Mouse (Mus musculus) stomach, postnatal 0 days (tissue): ENCODE results near the gene Tex9. TPM values are rescaled to one million over a fixed set of nuclear protein-coding genes. Genes with fewer than 3 reads are reported as not detected.

ENCODE experiments used
- ATAC-seq: fragments of 200-750 bp; cut with Nextera tagmentation; 2 replicates; pipeline ENCODE4 v1.8.0; 2017; ENCODE audit not compliant: low FRiP score, low TSS enrichment
- DNase-seq: peaks from one replicate; pipeline ENCODE4 v3.0.0-alpha.2; 2016; ENCODE audit warnings: low spot score
- H3K27ac ChIP-seq: fragments of 300-500 bp; sonication (generic); replicated peaks from 2 replicates; pipeline ENCODE4 v1.5.1; 2014; ENCODE audit warnings: mild to moderate bottlenecking, control low read depth
- H3K27me3 ChIP-seq: fragments of 300-500 bp; sonication (generic); 2 replicates; pipeline ENCODE4 v1.6.1; 2014; ENCODE audit warnings: low read length; ENCODE audit not compliant: control insufficient read depth, insufficient read depth
- H3K36me3 ChIP-seq: fragments of 300-500 bp; sonication (generic); 2 replicates; pipeline ENCODE4 v1.6.1; 2014; ENCODE audit warnings: low read length, mixed read lengths; ENCODE audit not compliant: control insufficient read depth, insufficient read depth
- H3K4me1 ChIP-seq: fragments of 300-500 bp; sonication (generic); replicated peaks from 2 replicates; pipeline ENCODE4 v1.6.1; 2014; ENCODE audit warnings: antibody characterized with exemption; ENCODE audit not compliant: control insufficient read depth, insufficient read depth
- H3K4me2 ChIP-seq: fragments of 300-500 bp; sonication (generic); replicated peaks from 2 replicates; pipeline ENCODE4 v1.6.1; 2014; ENCODE audit warnings: low read depth, mild to moderate bottlenecking, control low read depth, moderate library complexity
- H3K4me3 ChIP-seq: fragments of 300-500 bp; sonication (generic); 2 replicates; pipeline ENCODE4 v1.5.1; 2014; ENCODE audit warnings: low read depth, low read length, control low read depth
- H3K9ac ChIP-seq: fragments of 300-500 bp; sonication (generic); 2 replicates; pipeline ENCODE4 v1.6.1; 2014; ENCODE audit warnings: mild to moderate bottlenecking, low read length, control low read depth, mixed read lengths
- H3K9me3 ChIP-seq: fragments of 300-500 bp; sonication (generic); 2 replicates; pipeline ENCODE4 v1.6.1; 2016; ENCODE audit warnings: low read length; ENCODE audit not compliant: control insufficient read depth
- CTCF ChIP-seq: IDR thresholded peaks from 2 replicates; pipeline ENCODE4 v1.5.1; 2016; ENCODE audit warnings: antibody characterized with exemption, low read depth, mild to moderate bottlenecking, moderate library complexity
- EP300 ChIP-seq: optimal IDR thresholded peaks from 2 replicates; pipeline ENCODE3; 2016; ENCODE audit warnings: antibody characterized with exemption
- WGBS: fragments of 180-500 bp; shearing (Covaris S2); extraction: QIAGEN DNeasy Blood & Tissue Kit; methylation state at CpG from one replicate; pipeline ENCODE4 v1.1.7; 2014; 5-methylcytosine and 5-hydroxymethylcytosine counted together
- polyA plus RNA-seq: library from polyadenylated mRNA; unstranded; fragments of >200 nt; fragmentation: Nextera tagmentation; extraction: Ambion mirVana; gene quantifications from 2 replicates; pipeline ENCODE4 v1.2.1, GENCODE M21; 2015

The Tex9 gene
- polyA plus RNA-seq, 1 experiment from 2014 or later: 10.8 TPM

DNA sequence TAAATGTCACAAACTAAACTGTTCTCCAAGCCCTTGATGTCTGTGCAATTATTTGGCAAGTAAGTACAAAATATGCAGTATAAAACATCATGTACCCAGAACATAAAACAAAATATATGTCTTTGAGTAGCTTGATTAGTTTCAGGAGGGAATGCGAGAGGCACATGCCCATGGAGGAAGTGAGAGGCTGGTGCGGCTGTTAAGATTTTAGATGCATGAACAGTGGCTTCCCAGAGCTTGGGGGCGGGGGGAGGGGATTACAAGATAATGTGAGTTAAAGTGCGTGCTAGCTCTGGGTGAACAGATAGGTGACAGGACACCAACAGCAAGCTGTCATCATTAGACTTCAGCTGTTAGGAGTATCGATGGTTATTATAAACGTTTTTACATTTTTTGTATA lies 40.9 kb downstream of the Tex9 start:
- H3K9me3 ChIP-seq: no peaks in the 10 kb centered on the region
- H3K36me3 ChIP-seq: no peaks in the 10 kb centered on the region
- H3K27ac ChIP-seq: no peak overlapping the region
- no peak for TF ChIP-seq EP300
- TF ChIP-seq CTCF: no peak
- no peak overlapping the region for H3K9ac ChIP-seq
- H3K4me1 ChIP-seq: no peaks in the 10 kb centered on the region
- ATAC-seq (no peak), DNase-seq (no peak)
- no peak overlapping the region for H3K4me3 ChIP-seq
- H3K27me3 ChIP-seq: no peaks in the 10 kb centered on the region
- no peak overlapping the region for H3K4me2 ChIP-seq
- 73% methylated on average over 6 of the region's 6 CpGs for WGBS

DNA sequence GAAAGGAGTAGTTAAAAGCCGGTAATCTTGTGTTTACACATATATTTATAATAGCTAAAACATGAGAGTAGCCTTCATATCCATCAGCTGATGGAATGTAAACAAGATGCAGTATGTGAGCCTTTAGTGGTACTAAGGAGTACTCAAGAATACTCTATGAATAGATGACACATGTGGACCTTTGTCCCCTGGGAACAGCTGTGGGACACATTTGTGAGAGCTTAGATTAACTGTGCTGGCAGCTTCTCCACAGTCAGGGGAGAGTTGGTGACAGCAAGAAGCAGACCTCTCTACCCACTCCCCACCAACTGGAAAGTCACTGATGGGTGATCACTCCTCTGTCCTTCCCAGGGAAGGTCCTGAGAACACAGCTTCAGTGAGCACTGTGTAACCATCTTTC lies 41.6 kb downstream of the Tex9 start:
- no peak for TF ChIP-seq EP300
- TF ChIP-seq CTCF: no peak
- Histone ChIP-seq H3K27me3 (no peaks in the 10 kb centered on the region), H3K36me3 (no peaks in the 10 kb centered on the region), H3K9me3 (no peaks in the 10 kb centered on the region), H3K4me2 (no peak overlapping the region), H3K9ac (no peak overlapping the region), H3K4me3 (no peak overlapping the region), H3K27ac (no peak overlapping the region), H3K4me1 (no peaks in the 10 kb centered on the region)
- no peak for DNase-seq
- WGBS: 39% methylated on average over 1 of the region's 1 CpGs
- ATAC-seq: 0 out of 2 replicates have a peak, but pooled peaks have one; percentile 15

DNA sequence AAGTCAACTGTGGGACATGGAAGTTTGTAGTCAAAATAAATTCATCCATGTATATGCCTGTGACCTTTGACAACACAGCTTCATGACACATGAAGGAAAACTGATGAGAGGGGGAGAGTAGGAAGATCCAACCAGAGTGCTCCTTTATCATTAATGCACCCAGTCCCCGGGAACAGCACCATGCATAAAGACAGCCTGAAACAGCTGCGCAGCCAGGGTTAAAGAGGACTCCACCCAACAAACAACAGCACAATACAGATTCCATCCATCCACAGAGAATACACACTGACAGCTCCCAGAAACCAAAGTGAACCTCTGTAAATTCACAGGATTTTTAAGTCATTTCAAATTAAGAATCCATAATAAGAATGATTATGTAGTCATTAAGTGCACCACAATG lies 42.2 kb downstream of the Tex9 start:
- H3K27me3 ChIP-seq: no peaks in the 10 kb centered on the region
- no peaks in the 10 kb centered on the region for H3K9me3 ChIP-seq
- H3K4me1 ChIP-seq: no peaks in the 10 kb centered on the region
- peak overlapping the region; percentile 48 for H3K4me2 ChIP-seq
- TF ChIP-seq EP300: no peak
- TF ChIP-seq CTCF: no peak
- 50% methylated on average over 2 of the region's 2 CpGs for WGBS
- no peaks in the 10 kb centered on the region for H3K36me3 ChIP-seq
- ATAC-seq (no peak), DNase-seq (no peak)
- H3K27ac ChIP-seq: peak overlapping the region; percentile 58
- H3K4me3 ChIP-seq: peak overlapping the region; percentile 35
- peak overlapping the region; percentile 8; the same call in 1 of the 2 replicates for H3K9ac ChIP-seq

GRCm38 (mm10) chr9:72449367-72449766 lies 42.6 kb downstream of the Tex9 start:
- Histone ChIP-seq H3K4me2 (peak overlapping the region; percentile 48), H3K36me3 (no peaks in the 10 kb centered on the region), H3K9me3 (no peaks in the 10 kb centered on the region), H3K27ac (peak overlapping the region; percentile 58), H3K4me1 (no peaks in the 10 kb centered on the region), H3K27me3 (no peaks in the 10 kb centered on the region), H3K9ac (peak overlapping the region; percentile 8; the same call in 1 of the 2 replicates), H3K4me3 (peak overlapping the region; percentile 35)
- ATAC-seq (peak; percentile 59; the same call in 1 of the 2 replicates), DNase-seq (no peak)
- 55% methylated on average over 7 of the region's 7 CpGs for whole genome bisulfite sequencing
- TF ChIP-seq EP300: no peak
- TF ChIP-seq CTCF: no peak

DNA sequence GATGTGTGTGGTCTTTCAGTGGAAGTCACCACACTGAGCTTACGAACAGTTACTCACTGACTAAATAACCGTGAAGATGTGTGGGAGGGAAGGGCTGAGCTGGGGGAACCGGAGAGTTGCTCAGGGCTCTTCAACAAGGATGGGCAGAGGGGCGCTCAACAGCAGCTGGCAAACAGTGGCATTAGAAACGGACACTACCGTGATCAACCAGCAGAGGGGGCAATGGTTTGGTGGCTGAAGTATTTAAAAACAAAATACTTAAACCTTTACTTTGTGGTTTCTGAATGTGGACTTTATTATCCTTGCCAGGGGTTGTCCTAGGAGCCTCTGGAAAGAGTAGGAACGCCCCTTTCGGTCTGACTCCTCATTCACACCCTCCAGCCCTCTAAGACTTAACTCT lies 44.0 kb downstream of the Tex9 start:
- Histone ChIP-seq H3K9ac (no peak overlapping the region), H3K27me3 (no peaks in the 10 kb centered on the region), H3K9me3 (no peaks in the 10 kb centered on the region), H3K4me2 (no peak overlapping the region), H3K4me3 (no peak overlapping the region), H3K4me1 (no peaks in the 10 kb centered on the region), H3K27ac (no peak overlapping the region), H3K36me3 (no peaks in the 10 kb centered on the region)
- 54% methylated on average over 8 of the region's 8 CpGs for WGBS
- peak; percentile 18; the same call in 1 of the 2 replicates for ATAC-seq
- DNase-seq: peak; percentile 68
- TF ChIP-seq CTCF (peak; percentile 75), EP300 (no peak)

DNA sequence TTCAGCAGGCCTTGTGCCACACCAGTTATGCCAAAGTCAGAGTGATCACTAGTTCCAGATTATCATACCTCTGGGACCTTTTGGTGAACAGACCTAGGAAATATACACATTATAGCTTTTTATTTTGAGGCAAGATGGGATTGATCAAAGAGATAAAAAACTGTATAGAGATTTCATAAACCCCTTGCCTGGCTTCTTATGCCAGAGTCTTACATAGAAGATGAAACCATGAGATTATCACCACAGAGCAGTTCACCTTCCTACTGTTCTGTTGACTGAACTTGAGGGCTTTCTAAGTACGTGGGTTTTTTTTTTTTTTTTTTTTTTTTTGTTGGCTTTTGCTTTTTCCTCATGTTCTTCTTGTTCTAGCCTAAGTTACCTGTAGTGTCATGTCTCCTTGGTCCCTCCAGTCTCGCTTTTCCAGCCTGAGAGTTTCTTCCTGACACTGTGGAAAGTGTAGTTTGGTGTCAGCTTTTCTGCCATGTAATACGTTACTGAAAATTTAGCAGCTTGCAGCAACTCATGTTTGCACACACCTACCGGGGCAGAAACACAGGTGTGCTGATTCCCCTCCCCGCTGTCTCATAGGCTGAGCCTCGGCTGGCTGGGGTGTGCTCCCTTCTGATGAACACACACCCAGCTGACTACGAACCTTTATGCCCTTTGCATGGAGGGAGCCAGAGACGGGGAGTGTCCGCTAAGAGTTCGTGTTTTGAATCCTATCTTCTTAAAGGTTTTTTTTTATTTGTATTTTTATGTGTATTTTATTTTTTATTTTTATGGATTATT lies 49.9 kb downstream of the Tex9 start:
- H3K4me2 ChIP-seq: no peak overlapping the region
- DNase-seq (peak; percentile 34), ATAC-seq (no peak)
- H3K27ac ChIP-seq: no peak overlapping the region
- no peak overlapping the region for H3K9ac ChIP-seq
- H3K4me3 ChIP-seq: no peak overlapping the region
- 69% methylated on average over 10 of the region's 10 CpGs for WGBS
- H3K27me3 ChIP-seq: no peaks in the 10 kb centered on the region
- TF ChIP-seq CTCF: no peak
- no peak for TF ChIP-seq EP300
- no peaks in the 10 kb centered on the region for H3K36me3 ChIP-seq
- no peaks in the 10 kb centered on the region for H3K4me1 ChIP-seq
- H3K9me3 ChIP-seq: no peaks in the 10 kb centered on the region
